Mouse (Mus musculus): ENCODE data around the gene Sh3bgrl2. TPM values are rescaled to one million over a fixed set of nuclear protein-coding genes. Genes with fewer than 3 reads are reported as not detected.

Gene Sh3bgrl2
- total RNA-seq, 2 experiments from 2014 or later = 12.4 to 20.2 TPM

DNA sequence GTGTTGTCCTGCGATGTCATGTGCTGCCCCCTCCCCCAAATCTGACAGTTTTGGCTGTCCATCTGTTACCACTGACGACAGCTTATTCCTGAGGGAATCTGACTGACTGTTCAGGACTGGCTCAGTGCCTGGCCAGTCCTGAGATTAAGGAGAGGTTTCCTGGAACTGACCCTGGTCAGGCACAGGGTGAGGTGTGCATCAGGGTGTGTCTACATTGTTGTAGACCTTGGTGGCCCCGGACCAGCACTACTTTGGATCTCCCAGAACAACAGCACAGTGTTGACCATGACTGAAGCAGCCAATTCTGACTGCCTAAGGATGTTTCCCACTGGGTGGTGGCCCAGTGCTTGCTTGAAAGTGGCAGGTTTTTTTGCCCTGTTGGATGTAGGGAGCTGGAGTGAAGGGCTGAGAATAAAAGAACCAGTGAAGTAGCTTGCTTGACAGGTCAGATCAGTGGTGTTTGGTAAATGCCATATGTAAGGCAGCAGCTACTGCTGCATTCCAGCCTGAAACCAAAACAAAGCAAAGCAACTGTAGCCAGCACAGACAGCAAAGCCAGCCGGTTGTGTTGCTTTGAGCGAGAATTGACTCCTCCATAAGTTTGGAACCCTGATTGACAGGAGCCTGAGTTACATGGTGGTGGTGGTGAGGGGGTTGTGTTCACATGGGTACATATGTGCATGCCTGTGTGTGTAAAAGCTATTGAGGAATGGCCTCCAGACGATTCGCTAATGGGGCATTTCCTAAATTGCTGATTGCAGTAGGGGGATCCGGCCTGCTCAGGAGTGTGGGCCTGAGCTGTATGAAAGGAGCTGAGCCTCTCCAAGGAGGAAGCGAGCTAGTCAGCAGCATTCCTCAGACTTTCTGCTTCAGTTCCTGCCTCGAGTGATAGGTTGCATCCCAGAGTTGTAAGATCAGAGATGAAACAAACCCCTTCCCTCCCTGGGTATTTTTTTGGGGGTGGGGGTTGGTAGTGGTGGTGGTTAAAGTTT, 8.9 kb downstream of the Sh3bgrl2 start:
- DNase-seq (ENCODE audit: low spot score in 2 of 2) = no peak

DNA sequence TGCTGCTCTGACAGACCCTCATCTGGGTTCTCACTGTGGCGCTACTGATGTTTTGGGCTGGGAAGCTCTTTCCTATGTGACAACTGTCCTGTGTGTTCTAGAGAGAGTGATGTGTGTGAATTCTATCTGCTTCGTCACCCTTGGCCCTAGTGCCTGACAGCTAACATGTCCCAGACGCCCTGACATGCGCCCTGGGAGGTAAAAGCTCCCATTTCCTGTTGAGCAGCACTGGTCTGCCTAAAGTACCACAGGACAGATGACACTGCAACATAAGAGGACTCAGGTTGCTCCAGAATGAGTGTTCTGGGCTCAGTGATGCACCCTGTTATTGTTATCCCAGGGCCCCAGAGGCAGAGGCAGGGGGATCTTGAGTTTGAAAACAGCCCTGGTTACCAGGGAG, 12.5 kb downstream of the Sh3bgrl2 start:
- DNase-seq (ENCODE audit: low spot score in 2 of 2) = no peak

DNA sequence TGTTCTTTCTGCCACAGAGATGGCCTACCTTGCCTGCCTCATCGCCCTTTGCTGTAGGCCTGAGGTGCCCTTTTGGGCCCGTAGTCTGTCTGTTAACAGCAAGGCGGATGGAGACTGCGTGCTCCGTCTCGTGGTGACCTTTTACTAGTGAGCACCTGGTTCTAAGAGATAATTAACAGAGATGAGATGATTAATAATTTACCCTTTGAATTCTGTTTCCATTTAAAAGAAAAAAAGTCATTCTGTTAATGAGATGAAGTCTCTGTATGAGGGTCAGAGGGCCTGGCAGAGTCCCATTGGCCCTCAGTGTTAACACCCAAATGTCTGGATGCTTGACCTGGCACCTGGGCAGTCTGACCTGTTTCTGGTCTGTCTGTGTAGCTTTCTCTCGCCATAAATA, 14.8 kb downstream of the Sh3bgrl2 start:
- no peak for DNase-seq (ENCODE audit: low spot score in 2 of 2)

DNA sequence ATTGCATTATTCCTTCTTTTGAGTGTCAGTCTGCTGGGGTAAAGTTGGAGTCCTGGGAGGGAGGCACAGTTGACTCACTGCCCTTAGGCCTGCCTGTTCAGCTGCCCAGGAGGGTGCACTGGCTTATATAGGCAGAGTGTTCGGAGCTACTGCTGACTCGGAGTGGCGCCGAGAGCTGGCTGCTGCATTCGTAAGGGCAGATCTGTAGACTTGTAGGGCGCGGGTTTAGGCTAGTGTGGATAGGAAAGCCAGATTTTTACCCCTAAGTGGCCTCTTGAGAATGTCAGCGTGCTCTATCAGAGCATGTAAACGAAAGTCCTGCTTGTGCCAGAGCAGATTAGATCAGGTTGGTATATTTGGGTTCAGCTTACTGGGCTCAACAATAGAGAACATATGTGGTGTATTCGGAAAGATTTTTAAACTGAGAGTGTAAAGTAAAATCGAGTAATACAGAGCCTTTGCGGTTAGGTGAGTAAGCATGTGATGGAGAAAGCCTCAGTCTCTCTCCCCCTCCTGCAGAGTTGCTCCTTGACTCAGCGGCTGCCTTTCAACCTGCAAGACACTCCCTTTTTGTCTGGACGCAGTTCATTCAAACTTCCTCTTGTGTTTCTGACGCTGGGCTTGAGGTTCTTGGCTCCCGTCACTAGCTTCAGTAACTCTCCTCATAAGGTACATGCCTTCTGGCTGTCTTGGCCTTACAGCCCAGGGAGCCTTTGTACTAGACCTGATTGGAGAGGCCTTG, 15.9 kb downstream of the Sh3bgrl2 start:
- no peak for DNase-seq (ENCODE audit: low spot score in 2 of 2)

DNA sequence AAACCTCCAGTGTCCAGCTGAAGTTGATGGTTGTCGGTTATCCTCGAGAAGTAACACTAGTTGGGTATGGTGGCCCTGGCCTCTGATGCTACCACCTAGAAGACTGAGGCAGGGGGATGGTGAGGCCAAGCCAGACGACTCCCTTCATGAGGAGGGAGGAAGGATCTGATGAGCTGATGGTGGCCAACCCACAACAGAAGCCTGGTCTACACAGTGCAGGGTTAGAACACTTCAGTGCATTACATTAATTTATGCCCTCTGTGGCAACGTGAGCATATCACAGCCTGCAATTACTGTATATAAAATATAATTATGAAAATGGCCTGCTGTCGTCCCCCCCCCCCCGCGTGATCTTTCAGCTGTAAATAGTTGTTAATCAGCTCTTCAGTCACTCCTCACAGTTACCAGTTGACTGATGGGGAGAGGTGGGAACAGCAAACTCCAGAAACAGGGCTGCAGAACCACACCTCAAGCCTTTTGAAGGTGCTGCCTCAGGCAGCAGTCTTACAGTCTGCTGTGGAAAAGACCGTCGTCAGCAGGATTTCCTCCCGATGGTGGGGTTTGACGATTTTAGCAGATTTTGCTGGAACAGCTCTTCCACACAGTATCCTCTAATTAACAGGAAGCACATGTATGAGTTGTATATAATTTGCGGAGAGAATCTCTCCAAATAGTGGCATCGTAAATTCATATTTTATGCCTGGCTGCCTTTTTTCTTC, 17.0 kb downstream of the Sh3bgrl2 start:
- no peak for DNase-seq (ENCODE audit: low spot score in 2 of 2)

DNA sequence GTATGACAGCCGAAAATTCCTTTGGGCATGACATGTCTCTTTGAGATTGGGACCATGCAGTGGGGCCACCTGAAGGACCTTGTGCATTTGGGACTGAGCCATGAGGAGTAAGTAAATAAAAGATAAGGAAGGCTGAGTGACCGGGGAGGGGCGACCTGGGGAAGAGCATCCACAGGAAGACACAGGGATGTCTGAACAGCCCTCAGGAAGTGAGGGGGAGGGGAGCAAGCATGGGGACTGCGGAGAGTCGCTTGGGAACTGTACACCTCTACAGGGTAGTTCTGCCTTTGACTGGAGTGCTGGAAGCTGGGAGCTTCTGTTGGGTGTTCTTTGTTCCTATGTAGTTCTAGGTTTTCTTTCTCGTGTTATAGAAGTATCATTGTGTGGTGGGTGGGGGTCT, 18.0 kb downstream of the Sh3bgrl2 start:
- no peak for DNase-seq (ENCODE audit: low spot score in 2 of 2)

DNA sequence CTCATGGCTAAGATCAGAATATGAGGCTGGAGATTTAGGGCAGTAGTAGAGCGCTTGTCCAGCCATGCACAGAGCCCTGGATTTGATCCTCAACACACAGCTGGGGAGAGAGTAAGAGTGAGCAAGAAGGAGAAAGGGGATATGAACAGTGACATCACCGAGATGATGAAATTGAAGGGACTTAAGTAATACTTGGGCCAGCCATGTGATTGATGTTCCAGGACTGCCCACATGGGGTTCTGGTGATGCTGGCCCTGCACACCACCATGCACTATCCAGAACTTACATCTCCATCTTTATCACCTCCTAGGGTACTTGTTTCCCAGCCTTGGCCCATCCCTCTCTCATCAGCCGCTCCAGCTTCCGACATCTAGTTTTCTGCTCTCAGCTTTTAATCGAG, 20.0 kb downstream of the Sh3bgrl2 start:
- no peak for DNase-seq (ENCODE audit: low spot score in 2 of 2)

DNA sequence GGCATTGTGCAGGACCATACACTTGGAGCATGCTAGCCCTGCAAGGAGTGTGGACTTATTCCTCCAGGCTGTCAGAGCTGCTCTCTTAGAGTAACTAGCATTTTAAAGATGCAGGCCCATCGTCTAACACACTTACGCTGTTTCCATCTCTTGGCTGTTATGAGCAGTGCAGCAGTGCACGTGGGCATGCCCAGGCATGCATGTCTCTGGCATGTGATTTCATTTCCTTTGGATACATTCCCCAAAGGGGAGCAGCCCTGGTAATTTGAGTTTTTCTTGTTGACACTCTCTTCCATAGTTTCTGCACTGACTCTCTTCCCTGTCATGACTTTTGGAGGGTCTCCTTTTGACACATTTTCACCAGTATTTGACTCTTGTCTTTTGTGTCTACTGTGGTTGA, 20.8 kb downstream of the Sh3bgrl2 start:
- DNase-seq (ENCODE audit: low spot score in 2 of 2) = no peak

DNA sequence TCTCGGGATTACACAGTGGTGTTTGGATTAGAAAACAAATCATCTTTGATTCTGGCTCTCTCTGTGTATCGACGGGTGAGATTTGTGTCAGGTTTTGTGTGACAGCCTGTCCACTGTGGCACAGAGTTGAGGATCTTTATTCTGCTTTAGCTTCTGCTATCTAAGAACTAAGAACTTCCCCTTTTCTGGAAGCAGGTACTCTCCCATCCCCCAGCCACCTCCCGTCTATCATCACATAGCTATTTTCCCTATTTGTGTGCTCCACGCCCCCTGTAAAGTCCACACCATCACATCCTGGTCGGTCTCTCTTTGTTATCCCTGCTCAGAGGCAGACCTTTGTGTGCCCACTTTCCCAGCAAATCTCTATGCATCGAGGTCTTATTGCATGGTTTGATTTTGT, 21.8 kb downstream of the Sh3bgrl2 start:
- DNase-seq (ENCODE audit: low spot score in 2 of 2) = no peak

DNA sequence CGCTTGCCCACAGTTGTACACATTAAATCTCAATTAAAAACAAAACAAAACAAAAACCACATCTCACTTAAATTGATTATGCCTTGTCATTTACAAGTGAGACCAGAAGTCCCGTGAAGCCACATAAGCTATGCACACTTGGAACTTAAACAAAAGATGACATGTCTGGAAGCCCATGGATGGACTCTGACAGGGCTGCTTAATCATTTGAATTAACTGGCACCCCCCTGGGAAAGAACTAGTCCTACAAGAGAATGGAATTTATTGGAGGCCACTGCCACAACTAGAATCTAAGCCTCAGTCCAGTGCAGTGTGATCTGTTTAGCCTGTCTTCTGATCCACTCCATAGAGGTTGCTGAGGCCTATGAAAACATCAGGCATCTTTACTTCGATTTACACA, 23.2 kb downstream of the Sh3bgrl2 start:
- no peak for DNase-seq (ENCODE audit: low spot score in 2 of 2)

DNA sequence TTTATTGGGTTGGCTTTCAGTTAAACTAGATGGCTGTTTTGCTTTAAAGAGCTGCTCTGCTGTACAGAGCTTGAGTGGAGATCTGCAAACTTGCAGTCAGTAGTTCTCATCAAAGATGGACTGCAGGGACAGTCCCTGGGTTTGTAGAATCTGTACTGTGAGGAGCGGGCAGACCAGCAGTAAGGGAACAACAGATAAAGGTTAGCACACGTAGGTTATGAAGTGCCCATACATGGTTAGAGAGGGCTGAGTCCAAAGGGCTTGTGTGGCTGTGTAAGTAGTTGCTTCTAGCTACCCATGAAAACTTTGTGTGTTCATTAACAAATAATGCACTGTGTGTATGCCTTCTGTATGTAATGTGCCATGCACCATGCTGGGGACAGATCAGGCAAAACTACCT, 24.2 kb downstream of the Sh3bgrl2 start:
- no peak for DNase-seq (ENCODE audit: low spot score in 2 of 2)

DNA sequence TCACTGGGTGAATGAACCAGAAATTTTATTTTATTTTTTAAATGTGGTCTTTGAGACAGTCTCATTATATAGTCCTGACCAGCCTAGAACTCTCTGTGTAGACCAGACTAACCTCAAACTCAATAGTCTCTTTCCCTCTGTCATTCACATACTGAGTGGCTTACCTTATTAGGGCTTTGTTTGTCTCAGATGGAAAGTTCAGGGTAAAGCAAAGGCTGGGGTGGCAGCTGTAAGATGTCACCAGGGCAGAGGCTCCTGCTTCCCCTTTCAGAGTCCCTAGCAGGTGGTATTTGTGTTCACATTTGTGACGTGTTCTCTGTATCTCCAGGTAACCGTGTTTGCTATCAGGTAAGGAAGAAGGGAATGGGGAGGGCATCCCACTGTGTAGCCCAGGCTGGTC, 24.7 kb downstream of the Sh3bgrl2 start:
- no peak for DNase-seq (ENCODE audit: low spot score in 2 of 2)

DNA sequence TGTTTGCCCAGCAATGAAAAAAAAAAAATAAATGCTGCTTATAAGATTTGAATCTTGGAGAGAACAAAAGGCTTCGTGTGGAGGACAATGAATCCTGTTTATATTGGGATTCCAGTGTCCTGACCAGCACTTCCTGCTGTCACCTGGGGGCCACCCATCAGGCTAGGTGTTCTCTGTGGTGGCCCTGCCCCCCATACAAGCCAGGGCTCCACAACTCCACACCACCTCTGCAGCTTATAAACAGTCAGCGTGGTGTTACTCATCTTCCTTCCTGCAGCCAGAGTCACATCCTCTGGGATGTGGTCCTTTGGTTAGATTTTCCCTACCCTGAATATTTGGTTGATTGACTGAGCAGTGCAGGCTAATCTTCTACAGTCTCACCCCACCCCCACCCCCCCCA, 25.5 kb downstream of the Sh3bgrl2 start:
- no peak for DNase-seq (ENCODE audit: low spot score in 2 of 2)

DNA sequence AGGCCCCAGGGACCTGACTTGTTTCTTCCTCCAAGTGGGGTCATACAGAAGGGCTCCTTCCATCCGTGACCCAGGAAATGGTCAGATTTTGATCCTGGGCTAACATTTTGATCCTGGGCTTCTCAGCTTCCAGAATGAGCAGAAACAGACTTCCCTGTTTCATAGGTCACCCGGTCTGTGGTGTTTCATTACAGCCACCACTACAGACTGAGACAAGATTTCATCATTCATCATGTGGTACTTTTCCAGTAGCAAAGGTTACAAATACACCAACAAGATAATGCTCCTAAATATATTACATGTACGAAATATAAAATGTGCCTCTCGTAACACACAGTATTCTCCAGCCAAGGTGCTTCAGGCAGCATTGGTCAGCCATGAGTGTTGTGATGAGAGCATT, 27.3 kb downstream of the Sh3bgrl2 start:
- DNase-seq (ENCODE audit: low spot score in 2 of 2) = no peak

DNA sequence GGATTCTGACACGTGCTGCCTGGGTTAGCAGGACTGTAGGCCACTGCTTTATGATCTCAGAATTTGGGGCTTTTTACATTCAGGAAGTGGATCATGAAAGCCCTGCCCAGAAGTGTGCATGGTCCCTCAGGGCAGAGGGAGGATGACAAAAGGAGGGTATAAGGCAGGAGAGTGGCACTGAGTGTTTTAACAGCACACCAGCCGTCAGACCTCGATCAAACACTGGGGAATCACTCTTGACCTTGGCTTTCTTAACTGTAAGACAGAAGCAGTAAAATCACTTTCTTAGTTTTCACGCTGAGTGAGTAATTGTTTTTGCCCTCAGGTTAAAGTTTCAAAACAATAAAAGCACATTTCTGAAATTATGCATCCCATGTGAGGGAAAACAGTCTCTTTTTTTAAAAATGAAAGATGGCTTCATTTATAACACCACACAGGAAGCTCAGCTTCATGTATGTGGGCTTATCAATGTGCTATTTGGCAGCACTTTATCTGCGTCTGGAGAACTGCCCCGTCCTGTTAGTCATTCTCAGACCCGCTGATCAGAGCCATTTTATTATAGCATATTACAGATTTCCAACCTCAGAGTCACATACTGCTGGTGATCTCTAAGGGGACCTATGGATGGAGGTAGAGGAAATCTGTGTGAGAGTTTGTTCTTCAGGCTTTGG, 28.0 kb downstream of the Sh3bgrl2 start:
- no peak for DNase-seq (ENCODE audit: low spot score in 2 of 2)

DNA sequence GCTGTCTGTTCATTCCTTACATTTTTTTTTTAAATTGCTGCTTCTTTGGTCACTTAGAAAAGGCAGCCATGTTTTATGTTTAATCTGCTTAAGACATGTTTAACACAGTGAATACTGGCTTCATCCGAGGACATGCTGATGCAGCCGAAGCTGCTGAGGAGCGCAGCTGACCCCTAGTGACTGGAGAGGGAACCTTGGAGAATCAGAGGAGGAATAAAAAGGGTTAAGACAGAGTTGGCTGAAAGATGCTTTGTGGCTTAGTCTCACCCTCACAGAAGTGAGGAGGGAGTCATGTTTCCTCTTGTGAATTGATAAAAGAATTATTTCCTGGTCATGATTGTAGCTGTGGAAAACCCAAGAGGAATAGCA, 28.5 kb downstream of the Sh3bgrl2 start:
- DNase-seq (ENCODE audit: low spot score in 2 of 2) = no peak

DNA sequence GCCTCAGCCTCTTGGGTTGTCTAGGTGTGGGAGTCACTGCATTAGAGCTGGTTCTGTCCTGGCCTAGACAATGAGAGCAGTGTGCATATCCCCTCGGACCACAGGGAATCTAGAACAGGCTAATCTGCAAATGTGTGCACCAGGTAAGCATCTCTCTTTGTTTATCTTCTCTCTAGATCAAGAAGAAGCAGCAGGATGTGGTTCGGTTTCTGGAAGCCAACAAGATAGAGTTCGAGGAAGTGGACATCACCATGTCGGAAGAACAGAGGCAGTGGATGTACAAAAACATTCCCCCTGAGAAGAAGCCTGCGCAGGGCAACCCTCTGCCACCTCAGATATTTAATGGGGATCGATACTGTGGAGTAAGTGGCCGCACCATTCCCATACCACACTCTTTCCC, 29.1 kb downstream of the Sh3bgrl2 start:
- DNase-seq (ENCODE audit: low spot score in 2 of 2) = no peak

DNA sequence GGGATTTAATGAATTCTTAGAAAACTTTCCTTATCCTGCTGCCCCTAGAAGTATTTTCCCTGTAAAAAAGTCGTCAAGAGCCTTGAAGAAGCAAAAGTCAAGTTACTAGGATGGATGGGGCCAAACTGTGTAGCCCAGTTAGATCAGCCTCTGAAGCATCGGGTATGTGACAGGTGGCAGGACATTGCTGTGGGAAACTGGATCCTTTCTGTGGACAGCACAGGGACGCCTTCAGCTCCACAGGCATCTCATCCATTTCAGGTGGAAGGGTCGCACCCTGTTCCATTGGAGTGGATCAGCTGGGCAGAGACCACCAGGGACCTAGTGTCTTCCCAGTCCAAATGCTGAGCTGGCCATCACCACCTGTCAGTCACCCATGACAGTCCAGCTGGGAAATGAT, 30.9 kb downstream of the Sh3bgrl2 start:
- DNase-seq (ENCODE audit: low spot score in 2 of 2) = no peak

DNA sequence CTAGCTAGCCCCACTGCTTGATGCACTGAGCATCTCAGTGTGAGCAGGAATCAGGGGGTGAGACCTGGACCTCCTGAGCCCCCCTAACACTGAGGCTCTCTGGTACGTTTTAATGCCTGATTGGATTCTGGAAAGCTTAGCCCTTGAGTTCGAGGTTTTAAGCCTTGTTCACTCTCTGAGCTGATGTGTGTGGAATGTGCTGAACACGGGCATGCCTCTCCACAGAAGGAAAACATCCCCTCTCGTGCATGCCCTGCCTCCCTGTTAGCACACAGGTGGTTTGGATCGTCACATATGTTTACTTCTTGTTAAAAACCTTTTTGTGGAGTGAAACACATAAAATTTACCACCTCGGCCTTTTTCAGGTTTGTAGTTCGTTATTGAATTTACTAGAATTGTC, 34.6 kb downstream of the Sh3bgrl2 start:
- no peak for DNase-seq (ENCODE audit: low spot score in 2 of 2)

DNA sequence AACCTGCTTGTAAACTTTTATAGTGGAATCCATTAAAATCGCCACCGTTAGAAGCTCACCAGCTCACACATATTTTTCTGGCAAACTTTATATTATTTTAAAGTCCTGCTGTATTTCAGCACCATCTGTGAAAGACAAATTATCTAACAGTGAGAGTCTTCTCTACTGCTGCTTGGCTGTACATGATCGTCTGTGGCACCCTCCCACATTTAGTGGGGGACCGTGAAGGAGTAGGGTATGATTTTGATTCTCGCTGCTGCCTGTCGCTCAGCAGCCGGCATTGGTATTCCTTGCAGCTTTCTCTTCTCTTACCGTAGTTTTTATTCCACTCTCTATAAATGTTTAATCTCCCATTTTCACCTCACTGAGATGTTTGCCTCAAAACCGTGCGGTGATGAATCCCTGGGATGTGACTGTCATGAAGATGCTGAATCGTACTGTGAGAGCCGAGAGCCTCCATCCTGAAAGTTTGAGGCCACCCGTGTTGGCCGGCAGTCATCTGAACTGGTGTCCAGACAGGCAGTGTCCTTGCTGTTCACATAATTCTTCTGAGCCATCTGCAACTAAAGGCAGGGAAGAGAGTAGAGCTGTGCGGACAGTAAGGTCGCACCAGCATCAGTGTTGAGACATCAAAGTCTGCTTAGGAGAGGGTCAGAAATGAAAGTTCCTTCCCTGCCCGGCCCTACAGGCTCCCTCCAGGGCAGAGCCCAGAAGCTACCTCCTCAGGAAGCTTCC, 38.4 kb downstream of the Sh3bgrl2 start:
- peak in 1 of 2 experiments; percentile 13 for DNase-seq (ENCODE audit: low spot score in 2 of 2)

All from adrenal gland, adult 18-20 months (tissue).